Mouse (Mus musculus) olfactory bulb, adult 2 months (tissue): ENCODE measurements around the gene Snx11. TPM values are rescaled to one million over a fixed set of nuclear protein-coding genes. Genes with fewer than 3 reads are reported as not detected.
A peak's percentile ranks its signal among the peaks of the same experiment; 100 is the strongest.

Experiments used
- H3K27ac ChIP-seq: fragments of 200-500 bp; 2 replicates; pipeline ENCODE4 v1.5.1; 2012; ENCODE audit warnings: low read depth, low read length; ENCODE audit not compliant: insufficient read depth
- H3K4me1 ChIP-seq: fragments of 200-500 bp; 2 replicates; pipeline ENCODE4 v1.6.1; 2012; ENCODE audit warnings: low read length; ENCODE audit not compliant: control insufficient read depth, insufficient read depth
- H3K4me3 ChIP-seq: fragments of 200-500 bp; 2 replicates; pipeline ENCODE4 v1.5.1; 2012; ENCODE audit warnings: mild to moderate bottlenecking, low read depth, low read length, moderate library complexity; ENCODE audit not compliant: insufficient read depth
- CTCF ChIP-seq: fragments of 200-500 bp; IDR thresholded peaks from 2 replicates; pipeline ENCODE4 v1.5.1; 2012; ENCODE audit warnings: low read depth, mild to moderate bottlenecking, low read length, moderate library complexity; ENCODE audit not compliant: insufficient read depth
- POLR2A ChIP-seq: fragments of 200-500 bp; IDR thresholded peaks from 2 replicates; pipeline ENCODE4 v1.6.1; 2012; ENCODE audit warnings: mild to moderate bottlenecking, low read depth, low read length, moderate library complexity; ENCODE audit not compliant: insufficient read depth
- WGBS: fragments of 180-500 bp; shearing (Covaris S2); methylation state at CpG from one replicate; pipeline ENCODE4 v1.1.7; 2018; 5-methylcytosine and 5-hydroxymethylcytosine counted together
- polyA plus RNA-seq: library from polyadenylated mRNA; stranded (reverse); fragments of >200 nt; gene quantifications from 2 replicates; pipeline ENCODE4 v1.2.4, GENCODE M21; 2012; ENCODE audit warnings: low replicate concordance; ENCODE audit not compliant: missing spikeins, insufficient read depth, insufficient read length

The Snx11 gene
- polyA plus RNA-seq, 1 experiment, result not detected

DNA sequence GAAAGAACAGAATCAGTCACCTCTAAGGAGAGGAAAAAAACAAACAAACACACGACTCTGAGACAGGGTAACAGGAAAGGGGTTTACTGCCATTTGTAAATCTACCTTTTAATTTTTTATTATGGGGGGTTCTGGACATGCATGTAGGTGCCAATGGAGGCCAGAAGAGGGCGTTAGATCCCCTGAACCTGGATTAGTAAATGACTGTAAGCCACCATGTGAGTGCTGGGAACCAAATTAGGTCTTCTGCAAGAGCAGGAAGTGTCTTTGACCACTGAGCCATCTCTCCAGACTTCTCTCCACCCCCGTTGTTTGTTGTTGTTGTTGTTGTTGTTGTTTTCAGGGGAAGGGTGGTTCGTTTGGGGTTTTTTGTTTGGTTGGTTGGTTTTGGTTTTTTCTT, 19.9 kb downstream of the Snx11 start:
- Histone ChIP-seq H3K4me1 (peaks cover 2% of the 10 kb centered on the region; the same call in 1 of the 2 replicates), H3K4me3 (no peak overlapping the region), H3K27ac (no peak overlapping the region)
- no peak for TF ChIP-seq CTCF
- no peak for TF ChIP-seq POLR2A
- 61% methylated on average over 4 of the region's 4 CpGs for WGBS

DNA sequence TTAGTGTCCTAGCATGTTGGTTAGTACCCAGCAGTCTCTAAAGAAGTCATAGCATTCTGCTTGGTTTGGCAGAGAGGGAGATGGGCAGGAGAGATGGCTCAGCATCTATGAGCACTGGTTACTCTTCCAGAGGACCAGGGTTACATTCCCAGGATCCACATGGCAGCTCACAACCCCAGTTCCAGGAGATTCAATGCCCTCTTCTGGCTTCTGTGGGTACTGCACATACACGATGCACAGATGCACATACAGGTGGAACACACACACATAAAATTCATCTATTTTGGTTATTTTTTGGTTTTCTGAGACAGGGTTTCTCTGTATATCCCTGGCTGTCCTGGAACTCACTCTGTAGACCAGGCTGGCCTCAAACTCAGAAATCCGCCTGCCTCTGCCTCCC, 22.1 kb downstream of the Snx11 start:
- no peak overlapping the region for H3K4me3 ChIP-seq
- 0 out of 2 replicates have a peak, but pooled peaks cover 2% of the 10 kb centered on the region for H3K4me1 ChIP-seq
- no peak for TF ChIP-seq POLR2A
- TF ChIP-seq CTCF, result no peak
- H3K27ac ChIP-seq, result no peak overlapping the region
- 98% methylated on average over 2 of the region's 2 CpGs for WGBS

DNA sequence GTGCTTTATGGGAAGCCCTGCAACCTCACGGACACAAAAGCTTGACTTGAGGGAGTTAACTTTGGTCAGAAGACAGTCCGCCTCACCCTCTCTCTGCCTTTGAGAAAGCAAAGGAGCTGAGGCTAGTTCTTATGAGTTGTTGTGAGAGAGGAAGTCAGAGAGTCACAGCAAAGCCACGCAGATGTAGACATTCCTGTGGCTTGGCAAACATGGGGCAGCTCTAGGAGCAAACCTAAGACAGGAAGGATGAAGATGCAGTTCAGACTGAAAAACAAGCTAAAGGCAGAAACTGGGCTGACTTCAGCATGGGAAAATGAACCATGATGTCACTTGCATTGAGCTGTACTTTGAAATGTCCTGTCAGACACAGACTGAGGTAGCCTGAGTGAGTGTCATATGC, 29.8 kb downstream of the Snx11 start:
- 74% methylated on average over 3 of the region's 3 CpGs for WGBS

DNA sequence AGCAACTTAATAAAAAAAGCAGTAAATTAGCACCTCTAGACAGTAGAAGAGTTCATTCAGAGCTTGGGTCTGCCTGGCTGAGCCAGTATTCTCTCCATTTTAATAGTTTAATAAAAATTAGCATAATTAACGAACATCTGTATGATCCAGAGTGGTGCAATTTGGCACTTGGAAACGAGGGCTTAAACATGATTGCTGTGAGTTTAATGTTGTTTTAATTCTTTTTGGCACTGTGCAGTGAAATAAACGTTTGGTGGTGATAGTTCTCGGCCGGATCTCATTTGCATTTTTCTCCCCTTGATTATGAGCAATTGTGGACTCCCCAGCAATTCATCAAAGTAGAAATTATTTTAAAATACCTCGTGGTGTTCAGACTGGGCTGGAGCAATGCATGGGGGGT, 30.7 kb downstream of the Snx11 start:
- H3K4me3 ChIP-seq, result no peak overlapping the region
- no peaks in the 10 kb centered on the region for H3K4me1 ChIP-seq
- whole genome bisulfite sequencing, result 33% methylated on average over 6 of the region's 6 CpGs
- TF ChIP-seq POLR2A, result no peak
- TF ChIP-seq CTCF, result no peak
- H3K27ac ChIP-seq, result no peak overlapping the region

More for the DNA sequence above, 29.8 kb downstream of the Snx11 start:
- Histone ChIP-seq H3K27ac (no peak overlapping the region), H3K4me1 (no peaks in the 10 kb centered on the region), H3K4me3 (no peak overlapping the region)
- no peak for TF ChIP-seq POLR2A
- TF ChIP-seq CTCF, result no peak

DNA sequence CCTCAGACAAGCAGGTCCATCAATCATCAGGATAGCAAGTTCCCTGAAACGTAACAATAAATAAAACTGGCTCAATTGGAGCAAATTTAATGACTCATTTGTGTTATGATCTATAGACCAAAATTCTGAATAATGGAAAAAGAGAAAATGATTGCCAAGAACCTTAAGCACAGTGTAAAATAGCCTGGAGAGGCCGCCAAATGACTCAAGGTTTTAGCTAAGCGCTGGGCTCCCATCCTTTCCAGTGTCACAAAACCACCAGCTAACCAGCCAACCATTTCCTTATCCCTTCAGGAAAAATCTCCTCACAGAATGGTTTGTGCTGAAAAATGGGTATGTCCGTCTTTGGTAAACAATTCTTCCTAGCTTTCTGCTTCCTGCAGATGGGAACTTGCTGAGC, 33.5 kb downstream of the Snx11 start:
- no peak overlapping the region for H3K4me3 ChIP-seq
- WGBS, result 94% methylated on average over 4 of the region's 4 CpGs
- no peak overlapping the region for H3K27ac ChIP-seq
- TF ChIP-seq CTCF, result no peak
- TF ChIP-seq POLR2A, result no peak
- H3K4me1 ChIP-seq, result no peaks in the 10 kb centered on the region

DNA sequence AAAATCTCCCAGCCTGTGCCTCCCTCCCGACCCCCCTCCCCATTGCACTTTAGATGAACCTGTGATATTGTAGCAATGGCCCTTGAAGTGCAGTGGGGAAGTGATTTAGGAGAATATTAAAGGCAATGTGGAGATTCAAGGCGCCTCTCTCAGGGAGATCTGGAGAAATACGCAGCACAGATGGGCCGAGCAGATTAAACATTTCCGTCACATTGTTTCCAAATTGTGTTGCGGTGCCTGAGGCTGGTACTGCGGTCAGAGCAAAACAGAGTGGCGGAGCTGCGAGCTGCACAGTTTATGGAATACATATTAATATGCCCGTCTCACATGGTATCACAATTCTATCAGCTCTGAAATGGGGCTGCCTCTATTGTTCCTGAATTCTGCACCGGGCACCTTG, 34.4 kb downstream of the Snx11 start:
- Histone ChIP-seq H3K4me3 (no peak overlapping the region), H3K4me1 (no peaks in the 10 kb centered on the region), H3K27ac (no peak overlapping the region)
- TF ChIP-seq CTCF, result no peak
- WGBS, result 51% methylated on average over 11 of the region's 11 CpGs

DNA sequence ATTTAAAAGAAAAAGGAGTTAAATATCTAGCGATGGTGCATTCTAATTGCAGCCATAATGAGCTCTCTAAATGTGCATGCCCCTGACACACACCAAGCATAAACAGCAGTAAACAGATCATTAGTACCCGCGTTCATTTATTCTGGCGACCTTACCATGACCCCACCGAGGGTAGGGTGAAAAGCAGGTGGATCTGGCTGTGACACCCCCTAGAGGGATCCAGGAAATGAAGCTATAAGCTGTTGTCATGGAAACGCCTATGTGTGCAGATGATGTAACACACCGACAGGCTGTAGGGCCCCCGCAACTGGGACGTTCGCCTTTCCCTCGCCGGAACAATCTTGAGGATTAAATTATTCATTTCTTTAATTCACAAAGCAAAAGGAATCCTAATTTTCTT, 35.4 kb downstream of the Snx11 start:
- 8% methylated on average over 12 of the region's 12 CpGs for WGBS
- TF ChIP-seq CTCF (no peak), POLR2A (no peak)
- no peaks in the 10 kb centered on the region for H3K4me1 ChIP-seq
- no peak overlapping the region for H3K27ac ChIP-seq
- H3K4me3 ChIP-seq, result no peak overlapping the region

DNA sequence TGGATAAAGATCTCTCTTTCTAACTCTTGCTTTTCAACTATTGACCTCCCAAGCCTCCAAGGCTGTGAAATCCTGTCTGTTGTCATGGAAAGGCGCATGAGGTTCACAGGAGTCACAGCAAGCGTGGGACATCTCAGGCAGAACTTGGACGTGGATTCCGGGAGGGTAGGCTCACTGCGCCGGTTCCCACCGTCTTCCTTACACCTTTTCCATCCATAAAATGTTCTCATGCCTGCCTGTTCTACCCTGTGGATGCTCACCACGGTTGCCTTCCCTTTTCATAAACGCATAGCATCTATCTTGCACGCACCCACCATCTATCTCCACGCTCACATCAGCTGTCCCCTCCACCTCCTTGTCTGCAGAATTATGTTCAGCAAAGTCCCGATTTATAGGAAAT, 36.6 kb downstream of the Snx11 start:
- H3K4me3 ChIP-seq, result no peak overlapping the region

DNA sequence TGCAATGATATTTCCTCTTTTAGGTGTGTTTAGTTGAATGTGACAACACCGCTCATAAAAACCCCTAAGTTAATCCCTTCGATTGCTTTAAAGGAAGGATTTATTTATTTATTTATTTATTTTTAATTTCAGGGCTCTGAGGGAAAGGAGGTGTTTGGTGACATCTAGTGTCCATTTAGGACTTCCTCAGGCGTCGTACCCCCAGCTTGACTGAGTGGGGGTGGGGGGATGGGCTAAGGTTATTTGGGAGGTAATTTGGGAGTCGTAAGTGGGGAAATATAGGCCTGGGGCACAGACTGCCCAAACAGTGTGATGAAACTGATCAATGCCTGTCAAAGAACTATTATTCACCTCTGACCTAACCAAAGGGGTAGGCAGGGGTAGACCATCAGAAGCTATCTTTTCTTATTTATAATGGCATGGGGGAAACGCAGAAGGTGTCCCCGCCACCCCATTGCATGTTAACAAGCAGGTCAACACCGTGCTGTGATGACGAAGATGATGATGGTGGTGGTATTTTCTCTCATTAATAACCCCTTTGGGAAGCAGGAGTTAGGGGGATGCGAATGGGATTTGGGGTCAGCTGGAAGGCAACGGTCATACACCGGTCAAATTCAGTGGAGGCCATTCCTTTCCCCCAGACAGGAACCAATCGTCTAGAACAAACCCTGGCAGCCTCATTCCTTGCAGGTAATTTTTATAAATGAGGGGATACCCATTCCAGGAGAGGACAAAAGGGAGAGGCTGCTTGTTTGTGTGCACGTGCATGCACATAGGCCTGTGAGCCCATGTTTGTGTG, 39.5 kb downstream of the Snx11 start:
- TF ChIP-seq POLR2A, result no peak
- Histone ChIP-seq H3K4me3 (no peak overlapping the region), H3K27ac (no peak overlapping the region), H3K4me1 (peaks cover 5% of the 10 kb centered on the region; the same call in 1 of the 2 replicates)
- WGBS, result 79% methylated on average over 14 of the region's 14 CpGs

More for the DNA sequence above, 36.6 kb downstream of the Snx11 start:
- no peak for TF ChIP-seq CTCF
- TF ChIP-seq POLR2A, result no peak
- Histone ChIP-seq H3K27ac (no peak overlapping the region), H3K4me1 (peaks cover 3% of the 10 kb centered on the region; the same call in 1 of the 2 replicates)
- 62% methylated on average over 12 of the region's 12 CpGs for WGBS

DNA sequence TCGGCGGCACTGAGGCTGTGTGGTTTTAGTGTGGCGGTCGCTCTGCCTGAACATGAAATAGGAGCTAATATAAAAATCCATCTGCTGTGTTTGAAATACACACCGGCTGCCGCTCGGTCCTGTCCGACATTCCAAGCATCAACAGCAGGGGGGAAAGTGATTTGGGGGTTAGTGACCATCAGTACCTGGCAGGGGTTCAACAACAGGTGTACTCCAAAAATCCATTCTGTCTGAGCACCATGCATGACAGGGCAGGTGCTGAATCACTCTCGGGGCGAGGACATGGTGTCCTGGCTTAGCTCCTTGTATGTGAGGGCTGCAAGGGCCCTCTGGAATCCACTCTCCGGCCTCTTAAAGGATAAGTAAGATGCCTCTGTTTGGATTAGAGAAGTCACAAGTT, 41.0 kb downstream of the Snx11 start:
- Histone ChIP-seq H3K27ac (no peak overlapping the region), H3K4me1 (peaks cover 5% of the 10 kb centered on the region; the same call in 1 of the 2 replicates), H3K4me3 (no peak overlapping the region)
- no peak for TF ChIP-seq CTCF
- no peak for TF ChIP-seq POLR2A
- 44% methylated on average over 11 of the region's 11 CpGs for WGBS

DNA sequence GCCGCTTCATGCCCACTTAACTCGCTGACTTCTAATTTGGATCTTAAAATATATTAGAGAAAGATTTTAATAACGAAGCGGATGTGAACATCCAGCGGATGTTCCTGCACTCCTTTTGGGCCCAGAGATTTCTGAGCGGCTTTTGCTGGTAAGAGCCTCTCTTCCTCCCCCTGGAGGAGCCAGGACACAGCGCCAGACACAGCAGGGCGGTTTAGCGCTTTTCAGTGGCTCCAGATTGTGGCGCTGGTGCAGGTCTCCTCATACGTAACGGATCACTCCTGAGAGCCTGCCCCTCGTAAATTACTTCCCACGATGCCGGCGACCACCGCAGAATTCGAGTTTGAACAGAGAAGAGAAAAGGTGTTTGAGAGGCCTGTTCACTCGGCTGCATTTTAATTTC, 41.5 kb downstream of the Snx11 start:
- Histone ChIP-seq H3K27ac (no peak overlapping the region), H3K4me3 (peak overlapping the region; percentile 18; the same call in 1 of the 2 replicates), H3K4me1 (peaks cover 5% of the 10 kb centered on the region; the same call in 1 of the 2 replicates)
- WGBS, result 4% methylated on average over 19 of the region's 19 CpGs
- no peak for TF ChIP-seq POLR2A
- peak; percentile 35; the same call in 1 of the 2 replicates for TF ChIP-seq CTCF
